Mouse (Mus musculus): ENCODE data around the gene Gm4340. TPM values are rescaled to one million over a fixed set of nuclear protein-coding genes. Genes with fewer than 3 reads are reported as not detected.
"Not testable (repeated sequence)": the region's sequence is repeated elsewhere in the genome, so short reads cannot be mapped to it uniquely, and the experiment has no call there.

Gm4340 gene
- polyA plus RNA-seq (2015; fragmentation: Nextera tagmentation; extraction: Ambion mirVana) = not detected in 2 replicates

DNA sequence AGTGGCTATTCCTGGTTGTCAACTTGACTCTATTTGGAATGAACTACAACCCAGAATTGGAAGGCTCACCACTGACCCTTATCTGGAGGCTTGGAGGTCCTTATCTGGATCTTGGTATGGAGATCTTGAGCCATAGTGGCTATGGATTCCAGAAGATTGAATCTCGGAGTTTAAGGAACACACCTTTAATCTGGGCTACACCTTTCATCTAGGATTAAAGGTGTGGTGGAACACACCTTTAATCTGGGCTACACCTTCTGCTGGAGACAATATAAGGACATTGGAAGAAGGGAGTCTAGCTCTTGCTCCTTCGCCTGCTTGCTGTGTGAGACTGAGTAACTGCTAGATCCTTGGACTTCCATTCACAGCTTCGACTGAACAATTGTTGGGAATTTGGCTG, at the start of gene Gm4340:
TSS of gene Gm4340 (plus strand) at position 301 of the 400 bp plus-strand sequence.
- H3K36me3 ChIP-seq; H3K9me3 ChIP-seq; ATAC-seq; H3K4me3 ChIP-seq (replicated peaks); H3K9ac ChIP-seq (replicated peaks); H3K4me2 ChIP-seq (replicated peaks); H3K27ac ChIP-seq; H3K4me1 ChIP-seq (replicated peaks); H3K27me3 ChIP-seq: not testable (repeated sequence)
- WGBS = no CpG with 5 or more reads among the region's 3 CpGs

DNA sequence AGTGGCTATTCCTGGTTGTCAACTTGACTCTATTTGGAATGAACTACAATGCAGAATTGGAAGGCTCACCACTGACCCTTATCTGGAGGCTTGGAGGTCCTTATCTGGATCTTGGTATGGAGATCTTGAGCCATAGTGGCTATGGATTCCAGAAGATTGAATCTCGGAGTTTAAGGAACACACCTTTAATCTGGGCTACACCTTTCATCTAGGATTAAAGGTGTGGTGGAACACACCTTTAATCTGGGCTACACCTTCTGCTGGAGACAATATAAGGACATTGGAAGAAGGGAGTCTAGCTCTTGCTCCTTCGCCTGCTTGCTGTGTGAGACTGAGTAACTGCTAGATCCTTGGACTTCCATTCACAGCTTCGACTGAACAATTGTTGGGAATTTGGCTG, 42.6 kb upstream of the Gm4340 start, which contains the start of gene Gm6763:
TSS of gene Gm6763 (plus strand) at position 301 of the 400 bp plus-strand sequence.
- not testable (repeated sequence) for ATAC-seq; H3K9me3 ChIP-seq; H3K27me3 ChIP-seq; H3K9ac ChIP-seq (replicated peaks); H3K4me2 ChIP-seq (replicated peaks); H3K4me1 ChIP-seq (replicated peaks); H3K36me3 ChIP-seq; H3K4me3 ChIP-seq (replicated peaks); H3K27ac ChIP-seq
- no CpG with 5 or more reads among the region's 3 CpGs for WGBS

DNA sequence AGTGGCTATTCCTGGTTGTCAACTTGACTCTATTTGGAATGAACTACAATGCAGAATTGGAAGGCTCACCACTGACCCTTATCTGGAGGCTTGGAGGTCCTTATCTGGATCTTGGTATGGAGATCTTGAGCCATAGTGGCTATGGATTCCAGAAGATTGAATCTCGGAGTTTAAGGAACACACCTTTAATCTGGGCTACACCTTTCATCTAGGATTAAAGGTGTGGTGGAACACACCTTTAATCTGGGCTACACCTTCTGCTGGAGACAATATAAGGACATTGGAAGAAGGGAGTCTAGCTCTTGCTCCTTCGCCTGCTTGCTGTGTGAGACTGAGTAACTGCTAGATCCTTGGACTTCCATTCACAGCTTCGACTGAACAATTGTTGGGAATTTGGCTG, 34.1 kb upstream of the Gm4340 start, which contains the start of gene Gm8764:
TSS of gene Gm8764 (plus strand) at position 301 of the 400 bp plus-strand sequence.
- WGBS = no CpG with 5 or more reads among the region's 3 CpGs
- not testable (repeated sequence) for ATAC-seq

DNA sequence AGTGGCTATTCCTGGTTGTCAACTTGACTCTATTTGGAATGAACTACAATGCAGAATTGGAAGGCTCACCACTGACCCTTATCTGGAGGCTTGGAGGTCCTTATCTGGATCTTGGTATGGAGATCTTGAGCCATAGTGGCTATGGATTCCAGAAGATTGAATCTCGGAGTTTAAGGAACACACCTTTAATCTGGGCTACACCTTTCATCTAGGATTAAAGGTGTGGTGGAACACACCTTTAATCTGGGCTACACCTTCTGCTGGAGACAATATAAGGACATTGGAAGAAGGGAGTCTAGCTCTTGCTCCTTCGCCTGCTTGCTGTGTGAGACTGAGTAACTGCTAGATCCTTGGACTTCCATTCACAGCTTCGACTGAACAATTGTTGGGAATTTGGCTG, 25.6 kb upstream of the Gm4340 start, which contains the start of gene Gm21304:
TSS of gene Gm21304 (plus strand) at position 301 of the 400 bp plus-strand sequence.
- not testable (repeated sequence) for H3K9me3 ChIP-seq; H3K4me3 ChIP-seq (replicated peaks); H3K27ac ChIP-seq; H3K27me3 ChIP-seq; H3K4me2 ChIP-seq (replicated peaks); H3K4me1 ChIP-seq (replicated peaks); ATAC-seq; H3K9ac ChIP-seq (replicated peaks); H3K36me3 ChIP-seq
- no CpG with 5 or more reads among the region's 3 CpGs for WGBS

More for the DNA sequence above, 34.1 kb upstream of the Gm4340 start, which contains the start of gene Gm8764:
- H3K4me1 ChIP-seq (replicated peaks); H3K27ac ChIP-seq; H3K9me3 ChIP-seq; H3K4me3 ChIP-seq (replicated peaks); H3K27me3 ChIP-seq; H3K4me2 ChIP-seq (replicated peaks); H3K36me3 ChIP-seq; H3K9ac ChIP-seq (replicated peaks): not testable (repeated sequence)

DNA sequence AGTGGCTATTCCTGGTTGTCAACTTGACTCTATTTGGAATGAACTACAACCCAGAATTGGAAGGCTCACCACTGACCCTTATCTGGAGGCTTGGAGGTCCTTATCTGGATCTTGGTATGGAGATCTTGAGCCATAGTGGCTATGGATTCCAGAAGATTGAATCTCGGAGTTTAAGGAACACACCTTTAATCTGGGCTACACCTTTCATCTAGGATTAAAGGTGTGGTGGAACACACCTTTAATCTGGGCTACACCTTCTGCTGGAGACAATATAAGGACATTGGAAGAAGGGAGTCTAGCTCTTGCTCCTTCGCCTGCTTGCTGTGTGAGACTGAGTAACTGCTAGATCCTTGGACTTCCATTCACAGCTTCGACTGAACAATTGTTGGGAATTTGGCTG, 17.1 kb upstream of the Gm4340 start, which contains the start of gene Gm21312:
TSS of gene Gm21312 (plus strand) at position 301 of the 400 bp plus-strand sequence.
- not testable (repeated sequence) for H3K4me2 ChIP-seq (replicated peaks); H3K9ac ChIP-seq (replicated peaks); H3K4me3 ChIP-seq (replicated peaks); H3K27ac ChIP-seq; H3K27me3 ChIP-seq; H3K9me3 ChIP-seq; ATAC-seq; H3K36me3 ChIP-seq; H3K4me1 ChIP-seq (replicated peaks)
- WGBS = no CpG with 5 or more reads among the region's 3 CpGs

DNA sequence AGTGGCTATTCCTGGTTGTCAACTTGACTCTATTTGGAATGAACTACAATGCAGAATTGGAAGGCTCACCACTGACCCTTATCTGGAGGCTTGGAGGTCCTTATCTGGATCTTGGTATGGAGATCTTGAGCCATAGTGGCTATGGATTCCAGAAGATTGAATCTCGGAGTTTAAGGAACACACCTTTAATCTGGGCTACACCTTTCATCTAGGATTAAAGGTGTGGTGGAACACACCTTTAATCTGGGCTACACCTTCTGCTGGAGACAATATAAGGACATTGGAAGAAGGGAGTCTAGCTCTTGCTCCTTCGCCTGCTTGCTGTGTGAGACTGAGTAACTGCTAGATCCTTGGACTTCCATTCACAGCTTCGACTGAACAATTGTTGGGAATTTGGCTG, 8.6 kb upstream of the Gm4340 start, which contains the start of gene Gm20765:
TSS of gene Gm20765 (plus strand) at position 301 of the 400 bp plus-strand sequence.
- H3K4me2 ChIP-seq (replicated peaks); H3K27me3 ChIP-seq; H3K27ac ChIP-seq; H3K4me1 ChIP-seq (replicated peaks); ATAC-seq; H3K9me3 ChIP-seq; H3K36me3 ChIP-seq; H3K9ac ChIP-seq (replicated peaks); H3K4me3 ChIP-seq (replicated peaks): not testable (repeated sequence)
- WGBS = no CpG with 5 or more reads among the region's 3 CpGs

DNA sequence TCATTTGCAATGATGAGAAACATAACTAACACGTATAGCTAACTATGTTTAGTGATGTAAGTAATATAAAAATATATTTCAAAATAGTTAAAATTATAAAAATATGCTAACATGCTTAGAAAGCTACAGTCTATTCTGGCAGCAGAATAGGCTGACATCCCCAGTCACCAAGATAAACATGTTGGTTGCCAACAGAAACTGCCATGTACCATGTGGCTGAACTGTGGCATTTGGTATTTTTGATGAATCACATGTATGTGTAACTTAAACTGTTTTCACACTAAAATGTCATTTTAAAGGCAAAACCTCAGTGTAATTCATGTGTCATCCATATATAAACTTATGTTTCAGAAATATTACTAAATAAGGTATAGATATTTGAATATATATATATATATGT, 15.8 kb downstream of the Gm4340 start:
- ATAC-seq = no peak

DNA sequence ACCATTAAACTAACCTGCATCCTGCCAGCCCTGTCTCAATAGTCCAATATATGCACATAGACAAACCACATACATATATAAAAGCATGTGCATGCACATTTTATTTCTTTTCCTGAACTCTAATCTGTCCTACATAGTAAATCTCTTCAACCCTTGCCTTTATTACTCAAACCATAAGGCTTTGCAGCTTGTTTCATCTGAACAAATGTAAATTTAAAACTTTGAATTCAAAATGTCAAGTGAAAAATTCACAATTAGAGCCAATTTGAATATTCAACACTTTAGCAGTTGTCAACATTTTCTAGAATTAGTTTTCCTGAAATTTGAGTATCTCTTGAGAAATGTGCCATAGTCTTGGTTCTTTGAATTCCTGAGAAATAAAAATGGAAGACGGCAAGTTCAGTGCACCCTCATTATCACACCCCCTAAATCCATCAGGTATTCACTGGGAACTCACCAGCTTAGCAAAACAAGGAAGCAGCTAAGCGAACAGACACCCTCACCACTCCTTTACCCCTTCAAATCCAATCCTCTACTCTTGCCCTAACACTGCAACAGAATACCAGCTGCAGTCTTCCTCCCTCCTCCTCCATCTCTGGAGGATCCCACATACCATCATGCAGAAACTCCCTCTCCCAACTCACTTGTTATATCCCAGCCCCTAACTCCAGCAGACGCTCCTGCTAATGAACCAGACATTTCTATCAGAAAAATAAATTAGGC, 16.6 kb downstream of the Gm4340 start:
- Histone ChIP-seq H3K9me3 (no peaks in the 10 kb centered on the region), H3K27ac (no peak overlapping the region), H3K4me1 (replicated peaks) (no peaks in the 10 kb centered on the region), H3K9ac (replicated peaks) (no peak overlapping the region), H3K4me3 (replicated peaks) (no peak overlapping the region), H3K27me3 (no peaks in the 10 kb centered on the region), H3K36me3 (no peaks in the 10 kb centered on the region), H3K4me2 (replicated peaks) (no peak overlapping the region)
- 85% methylated on average over 3 of the region's 3 CpGs for WGBS
- ATAC-seq = no peak

More for the DNA sequence above, 15.8 kb downstream of the Gm4340 start:
- Histone ChIP-seq H3K27me3 (no peaks in the 10 kb centered on the region), H3K36me3 (no peaks in the 10 kb centered on the region), H3K27ac (no peak overlapping the region), H3K9ac (replicated peaks) (no peak overlapping the region), H3K9me3 (no peaks in the 10 kb centered on the region), H3K4me3 (replicated peaks) (no peak overlapping the region), H3K4me1 (replicated peaks) (no peaks in the 10 kb centered on the region), H3K4me2 (replicated peaks) (no peak overlapping the region)
- 89% methylated on average over 1 of the region's 1 CpGs for WGBS

DNA sequence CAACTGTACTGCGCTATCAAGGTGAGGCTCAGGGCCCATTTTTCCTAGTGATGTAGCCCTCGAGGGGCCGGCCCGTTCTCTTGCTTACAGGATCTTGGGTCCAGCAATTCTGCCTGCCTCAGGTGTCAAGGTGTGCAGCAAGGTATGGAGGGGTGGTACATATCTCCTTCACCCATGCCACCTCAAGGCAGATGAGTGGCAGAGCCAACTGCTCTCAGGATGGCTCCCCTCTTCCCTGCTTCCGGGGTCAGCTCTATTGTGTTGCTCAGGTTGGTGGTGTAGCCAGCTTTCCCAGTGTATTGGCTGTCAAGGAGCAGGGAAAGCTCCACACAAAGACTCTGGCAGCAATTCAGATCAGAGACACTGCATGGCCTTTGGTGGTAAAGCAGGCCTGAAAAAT, 20.7 kb downstream of the Gm4340 start:
- H3K27me3 ChIP-seq = no peaks in the 10 kb centered on the region
- no peak overlapping the region for H3K4me2 ChIP-seq (replicated peaks)
- H3K36me3 ChIP-seq = no peaks in the 10 kb centered on the region
- 91% methylated on average over 5 of the region's 5 CpGs for WGBS
- H3K27ac ChIP-seq = no peak overlapping the region
- no peak overlapping the region for H3K4me3 ChIP-seq (replicated peaks)
- no peaks in the 10 kb centered on the region for H3K9me3 ChIP-seq
- ATAC-seq = no peak
- H3K9ac ChIP-seq (replicated peaks) = no peak overlapping the region
- no peaks in the 10 kb centered on the region for H3K4me1 ChIP-seq (replicated peaks)

DNA sequence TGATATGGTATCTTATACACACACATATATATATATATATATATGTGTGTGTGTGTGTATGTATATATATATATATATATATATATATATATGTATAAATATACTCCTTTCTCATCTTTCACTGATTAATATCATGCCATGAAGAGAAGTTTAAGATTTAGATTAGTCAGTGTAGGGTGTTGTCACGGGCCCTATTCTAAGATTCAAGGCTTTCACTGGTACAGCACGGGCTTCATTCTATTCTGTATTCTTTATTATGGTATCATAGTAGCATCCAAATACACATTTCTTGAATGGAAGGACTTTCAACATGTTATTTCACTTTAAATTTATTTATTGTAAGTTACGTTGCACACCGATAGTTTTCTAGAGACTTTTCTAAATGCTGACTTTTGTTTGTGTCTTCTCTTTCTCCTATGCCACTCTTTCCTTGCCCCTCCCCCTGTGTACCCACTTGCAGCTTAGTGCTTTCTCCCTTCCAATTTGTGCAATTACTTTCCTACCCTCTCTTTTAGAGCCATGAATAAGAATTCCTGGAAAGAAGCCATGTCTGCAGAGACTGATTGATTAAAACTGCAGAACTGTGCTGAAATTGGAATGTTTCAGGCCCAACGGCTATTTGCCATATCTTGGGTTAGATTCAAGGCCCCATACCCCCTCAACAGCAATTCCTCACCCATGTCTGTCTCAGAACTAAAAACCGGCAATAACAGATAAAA, 26.6 kb downstream of the Gm4340 start:
- Histone ChIP-seq H3K9me3 (no peaks in the 10 kb centered on the region; the same call in 1 of the 2 replicates), H3K9ac (replicated peaks) (no peak overlapping the region), H3K27me3 (no peaks in the 10 kb centered on the region), H3K4me3 (replicated peaks) (no peak overlapping the region), H3K36me3 (no peaks in the 10 kb centered on the region), H3K27ac (no peak overlapping the region), H3K4me2 (replicated peaks) (no peak overlapping the region), H3K4me1 (replicated peaks) (no peaks in the 10 kb centered on the region)
- ATAC-seq = no peak
- WGBS = 93% methylated on average over 6 of the region's 6 CpGs
